In the genomic region with DNA sequence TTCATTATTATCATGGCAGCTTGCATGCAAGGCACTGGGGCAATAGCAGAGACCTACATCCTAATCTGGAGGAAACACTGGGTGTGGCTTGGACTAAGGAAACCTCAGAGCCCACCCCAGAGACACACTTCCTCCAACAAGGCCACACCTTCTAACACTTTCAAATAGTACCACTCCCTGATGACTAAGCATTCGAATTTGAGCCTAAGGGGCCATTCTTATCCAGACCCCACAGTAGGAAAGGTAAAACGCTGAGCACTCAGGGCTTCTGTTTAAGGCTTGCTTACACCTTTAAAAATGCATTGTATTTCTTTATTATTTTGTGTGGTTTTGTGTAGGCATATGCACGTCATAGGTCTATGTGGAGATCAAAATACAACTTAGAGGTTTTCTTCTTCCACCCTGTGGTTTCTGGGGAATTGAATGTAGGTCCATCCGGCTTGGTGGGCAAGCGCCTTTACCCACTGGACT, we compare ENCODE assay signal across 8 mouse cellular contexts.
DNase-seq lines count a peak whose midpoint lies in the region; ATAC-seq and TF ChIP-seq lines count a peak whose summit lies in the region.
"Had no signal": no experiment of that assay in that cellular context is flagged by ENCODE, and none has a peak within 500 bp of the region (broad histone marks: within the 10 kb centered on the region; RNA-seq: fewer than 3 reads in every experiment).

No protein-coding gene starts in this region.

- no peaks in the 10 kb centered on the region for H3K27me3 ChIP-seq in G1E (ENCODE audit: insufficient read depth, low read length)
- H3K27me3 ChIP-seq in heart, embryonic 12.5 days (replicated peaks), result no peaks in the 10 kb centered on the region
- H3K27me3 ChIP-seq in limb, embryonic 10.5 days (ENCODE audit: low read depth, poor library complexity, severe bottlenecking), result no peaks in the 10 kb centered on the region

- H3K36me3 ChIP-seq in G1E (replicated peaks), result peaks cover 48% of the 10 kb centered on the region
- no peaks in the 10 kb centered on the region; the same call in 1 of the 2 replicates for H3K36me3 ChIP-seq in heart, embryonic 12.5 days
- H3K36me3 ChIP-seq in limb, embryonic 10.5 days, result no peaks in the 10 kb centered on the region

- H3K9ac ChIP-seq in heart, embryonic 12.5 days, result no peak overlapping the region

- H3K4me3 ChIP-seq in G1E (ENCODE audit: low read depth, low read length), result no peak overlapping the region; the same call in 1 of the 2 replicates
- H3K4me3 ChIP-seq in heart, embryonic 12.5 days, result no peak overlapping the region
- H3K4me3 ChIP-seq in limb, embryonic 10.5 days, result no peak overlapping the region

- TF ChIP-seq CTCF in G1E (IDR thresholded peaks at IDR 0.05; ENCODE audit: low read depth, low read length), result no peak

- H3K4me2 ChIP-seq in heart, embryonic 12.5 days, result no peak overlapping the region

- peaks cover 73% of the 10 kb centered on the region for H3K4me1 ChIP-seq in G1E (ENCODE audit: insufficient read depth, low read depth, low read length)
- H3K4me1 ChIP-seq in heart, embryonic 12.5 days (replicated peaks), result peaks cover 47% of the 10 kb centered on the region
- peaks cover 10% of the 10 kb centered on the region for H3K4me1 ChIP-seq in limb, embryonic 10.5 days

- peak; percentile 82 for ATAC-seq in G1E (ENCODE audit: extremely low read depth, insufficient number of reproducible peaks, low FRiP score, poor library complexity, severe bottlenecking)
- ATAC-seq in heart, embryonic 12.5 days (ENCODE audit: insufficient number of reproducible peaks, low FRiP score), result peak; percentile 85
- ATAC-seq in megakaryocyte progenitor cell, adult 5-6 weeks (replicated peaks; ENCODE audit: poor library complexity), result peak; percentile 96

- no peaks in the 10 kb centered on the region for H3K9me3 ChIP-seq in G1E (replicated peaks)
- no peaks in the 10 kb centered on the region for H3K9me3 ChIP-seq in heart, embryonic 12.5 days (replicated peaks)
- H3K9me3 ChIP-seq in limb, embryonic 10.5 days (replicated peaks), result no peaks in the 10 kb centered on the region

- DNase-seq in CD4-positive helper T cell, adult 2 months (ENCODE audit: low read depth, low spot score), result peak; percentile 83
- peak; percentile 39 for DNase-seq in G1E (ENCODE audit: low spot score)
- no peak for DNase-seq in limb, embryonic 10.5 days (ENCODE audit: low spot score)
- no peak for DNase-seq in adrenal gland, postnatal 4 days (ENCODE audit: low spot score in 2 of 2)
- no peak for DNase-seq in kidney, postnatal 25 days
- DNase-seq: gastrocnemius, postnatal 10 days had no signal

- 79% methylated on average over 5 of the region's 5 CpGs for WGBS in heart, embryonic 12.5 days
- 91% methylated on average over 5 of the region's 5 CpGs for WGBS in limb, embryonic 10.5 days

- no peak overlapping the region for H3K27ac ChIP-seq in heart, embryonic 12.5 days (ENCODE audit: poor library complexity, severe bottlenecking)
- no peak overlapping the region for H3K27ac ChIP-seq in limb, embryonic 10.5 days

Comparison
In these comparisons a context has a peak if more than half of its experiments do, and no peak if none do; other contexts are left out.
1. DNase-seq: peak in CD4-positive helper T cell, adult 2 months (single experiment) and G1E (single experiment); none in limb, embryonic 10.5 days (single experiment), adrenal gland, postnatal 4 days (0 of 2) and kidney, postnatal 25 days (0 of 2).
2. Peak in every context shown above with its lines, with median percentiles within 50 percentile points of each other: ATAC-seq.